Mouse (Mus musculus) myocyte (in vitro differentiated cells): ENCODE measurements around the gene Hist3h2ba. TPM values are rescaled to one million over a fixed set of nuclear protein-coding genes. Genes with fewer than 3 reads are reported as not detected.
"Not testable (repeated sequence)": the region's sequence is repeated elsewhere in the genome, so short reads cannot be mapped to it uniquely, and the experiment has no call there.

Source experiments
- H3K27me3 ChIP-seq: one replicate; pipeline ENCODE4 v1.6.1; 2011; ENCODE audit not compliant: control insufficient read depth, insufficient read depth, insufficient read length
- H3K36me3 ChIP-seq: one replicate; pipeline ENCODE4 v1.6.1; 2011; ENCODE audit not compliant: control insufficient read depth, insufficient read depth
- H3K4me2 ChIP-seq: one replicate; pipeline ENCODE4 v1.6.1; 2011; ENCODE audit warnings: low read depth, control low read depth
- H3K4me3 ChIP-seq: one replicate; pipeline ENCODE4 v1.5.1; 2011; ENCODE audit warnings: mild to moderate bottlenecking, control low read depth, moderate library complexity
- H3K79me2 ChIP-seq: one replicate; pipeline ENCODE4 v1.6.1; 2011; ENCODE audit not compliant: control insufficient read depth, insufficient read depth
- H3ac ChIP-seq: one replicate; pipeline ENCODE4 v1.6.1; 2011; ENCODE audit not compliant: control insufficient read depth, insufficient read length
- CEBPB ChIP-seq: IDR thresholded peaks from 2 replicates; pipeline ENCODE4 v1.6.1; 2011; ENCODE audit warnings: mild to moderate bottlenecking, moderate library complexity; ENCODE audit not compliant: poor library complexity, insufficient read depth, severe bottlenecking
- E2F4 ChIP-seq: IDR thresholded peaks from one replicate; pipeline ENCODE4 v1.6.1; 2011; ENCODE audit warnings: mild to moderate bottlenecking, control low read depth, moderate library complexity; ENCODE audit not compliant: insufficient read depth
- MAX ChIP-seq: IDR thresholded peaks from one replicate; pipeline ENCODE4 v1.6.1; 2011; ENCODE audit warnings: low read depth, mild to moderate bottlenecking, control low read depth
- MYOD1 ChIP-seq, 3 experiments: IDR thresholded peaks; one replicate each; pipeline ENCODE4 v1.6.1; 2011; ENCODE audit warnings: control low read depth in 2 of 3, low read depth in 2 of 3, mild to moderate bottlenecking in 2 of 3, moderate library complexity in 1 of 3; ENCODE audit not compliant: insufficient read length in 2 of 3, control insufficient read depth in 1 of 3
- MYOG ChIP-seq, 3 experiments: IDR thresholded peaks; one replicate each; pipeline ENCODE4 v1.6.1; 2011; ENCODE audit warnings: control low read depth in 2 of 3, low read depth in 2 of 3, mild to moderate bottlenecking in 2 of 3; ENCODE audit not compliant: insufficient read length in 2 of 3, control insufficient read depth in 1 of 3, insufficient read depth in 1 of 3
- POLR2A ChIP-seq: IDR thresholded peaks from one replicate; pipeline ENCODE4 v1.6.1; 2011; ENCODE audit warnings: low read depth, mild to moderate bottlenecking, control low read depth, moderate library complexity; ENCODE audit not compliant: insufficient read length
- POLR2AphosphoS2 ChIP-seq: IDR thresholded peaks from one replicate; pipeline ENCODE4 v1.6.1; 2011; ENCODE audit warnings: low read depth, control low read depth; ENCODE audit not compliant: insufficient read length
- REST ChIP-seq: IDR thresholded peaks from one replicate; pipeline ENCODE4 v1.6.1; 2011; ENCODE audit warnings: mild to moderate bottlenecking, control low read depth, moderate library complexity; ENCODE audit not compliant: insufficient read depth, insufficient read length
- SRF ChIP-seq: IDR thresholded peaks from one replicate; pipeline ENCODE4 v1.6.1; 2011; ENCODE audit warnings: low read depth; ENCODE audit not compliant: control insufficient read depth, insufficient read length
- TCF12 ChIP-seq: IDR thresholded peaks from one replicate; pipeline ENCODE4 v1.6.1; 2011; ENCODE audit warnings: mild to moderate bottlenecking, control low read depth; ENCODE audit not compliant: poor library complexity, insufficient read depth, severe bottlenecking
- TCF3 ChIP-seq: IDR thresholded peaks from one replicate; pipeline ENCODE4 v1.6.1; 2011; ENCODE audit warnings: low read depth, control low read depth; ENCODE audit not compliant: insufficient read length
- USF1 ChIP-seq: IDR thresholded peaks from one replicate; pipeline ENCODE4 v1.6.1; 2011; ENCODE audit warnings: low read depth, mild to moderate bottlenecking, control low read depth, moderate library complexity
- polyA plus RNA-seq: library from polyadenylated mRNA; unstranded; fragments of >200 nt; fragmentation: generic; extraction: Trizol; gene quantifications from one replicate; pipeline ENCODE4 v1.2.1, GENCODE M21; 2012; ENCODE audit warnings: missing spikeins

Gene Hist3h2ba
- polyA plus RNA-seq, 1 experiment, result 0.88 TPM

DNA sequence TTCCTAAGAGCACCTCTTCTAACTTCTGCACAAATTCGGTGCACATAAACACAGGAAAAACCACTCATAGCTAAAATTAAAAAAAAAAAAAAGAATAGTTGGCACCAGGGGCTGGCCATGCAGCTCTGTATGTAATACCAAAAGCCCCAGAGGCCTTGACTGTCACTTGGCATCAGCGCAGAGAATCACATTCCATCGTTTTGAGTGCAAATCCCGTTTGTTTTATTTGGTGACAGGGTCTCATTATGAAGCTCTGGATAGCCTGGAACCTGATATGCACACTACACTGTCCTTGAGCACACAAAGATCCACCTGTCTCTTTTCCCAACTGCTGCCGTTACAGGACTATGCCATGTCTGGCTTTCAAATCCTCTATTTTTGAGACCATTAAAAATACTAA, 2.5 kb downstream of the Hist3h2ba start:
- TF ChIP-seq POLR2AphosphoS2 (no peak), SRF (no peak), CEBPB (no peak), USF1 (no peak), E2F4 (no peak), TCF12 (no peak), REST (no peak), MAX (no peak), MYOD1 (IDR thresholded peaks at IDR 0.05; ENCODE audit: control insufficient read depth in 1 of 3, insufficient read length in 2 of 3, low read depth in 2 of 3) (no peak), TCF3 (no peak), POLR2A (no peak), MYOG (IDR thresholded peaks at IDR 0.05; ENCODE audit: control insufficient read depth in 1 of 3, insufficient read depth in 1 of 3, insufficient read length in 2 of 3, low read depth in 2 of 3) (no peak)
- H3K27me3 ChIP-seq, result peaks cover 17% of the 10 kb centered on the region
- peaks cover 9% of the 10 kb centered on the region for H3K79me2 ChIP-seq
- no peak overlapping the region for H3K4me3 ChIP-seq
- no peak overlapping the region for H3ac ChIP-seq
- no peak overlapping the region for H3K4me2 ChIP-seq
- no peaks in the 10 kb centered on the region for H3K36me3 ChIP-seq

DNA sequence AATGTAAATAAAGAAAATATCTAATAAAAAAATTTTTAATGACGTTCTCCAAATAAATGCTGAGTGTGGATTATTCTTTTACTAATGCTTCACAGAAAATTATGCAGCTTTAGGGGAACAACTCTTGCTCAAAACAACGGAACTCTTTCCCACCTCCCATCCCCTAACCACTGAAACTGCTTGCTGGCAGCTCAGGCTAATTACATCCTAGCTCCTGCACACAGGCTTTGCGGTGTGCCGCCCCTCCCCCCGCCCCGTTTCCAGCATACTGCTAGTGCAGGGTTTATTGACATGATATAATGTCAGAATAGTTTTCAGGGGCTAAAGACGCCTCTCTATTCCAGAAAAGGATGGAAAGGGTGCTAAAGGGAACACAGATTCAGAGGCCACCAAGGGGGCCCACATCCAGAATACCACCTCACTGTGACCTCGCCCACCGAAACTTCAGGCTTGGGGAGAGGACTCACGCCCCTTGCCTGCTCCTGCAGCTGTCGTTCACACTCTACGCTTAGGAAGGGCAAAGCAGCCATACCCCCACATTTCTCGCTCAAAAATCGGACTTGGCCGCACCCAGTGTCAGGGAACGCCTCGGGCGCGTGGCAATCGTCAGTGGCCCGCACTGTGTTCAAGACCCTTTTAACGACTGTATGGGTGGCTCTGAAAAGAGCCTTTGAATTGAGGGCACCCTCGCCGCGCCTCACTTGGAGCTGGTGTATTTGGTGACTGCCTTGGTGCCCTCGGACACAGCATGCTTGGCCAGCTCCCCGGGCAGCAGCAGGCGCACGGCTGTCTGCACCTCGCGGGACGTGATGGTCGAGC, 4.8 kb downstream of the Hist3h2ba start:
- Histone ChIP-seq H3K4me2 (peak overlapping the region; percentile 54), H3K4me3 (peak overlapping the region; percentile 89), H3ac (peak overlapping the region; percentile 19), H3K27me3 (peaks cover 6% of the 10 kb centered on the region), H3K36me3 (peaks cover 9% of the 10 kb centered on the region), H3K79me2 (peaks cover 19% of the 10 kb centered on the region)
- TF ChIP-seq E2F4 (no peak), POLR2AphosphoS2 (no peak), POLR2A (peak; percentile 3), MAX (no peak), MYOD1 (IDR thresholded peaks at IDR 0.05; ENCODE audit: control insufficient read depth in 1 of 3, insufficient read length in 2 of 3, low read depth in 2 of 3) (no peak)

DNA sequence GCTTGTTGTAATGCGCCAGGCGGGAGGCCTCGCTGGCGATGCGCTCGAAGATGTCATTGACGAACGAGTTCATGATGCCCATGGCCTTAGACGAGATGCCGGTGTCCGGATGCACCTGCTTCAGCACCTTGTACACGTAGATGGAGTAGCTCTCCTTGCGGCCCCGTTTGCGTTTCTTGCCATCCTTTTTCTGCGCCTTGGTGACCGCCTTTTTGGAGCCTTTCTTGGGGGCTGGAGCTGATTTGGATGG, 5.4 kb downstream of the Hist3h2ba start:
- peak overlapping the region; percentile 89 for H3K4me3 ChIP-seq
- peak overlapping the region; percentile 19 for H3ac ChIP-seq
- peak overlapping the region; percentile 86 for H3K4me2 ChIP-seq
- peaks cover 19% of the 10 kb centered on the region for H3K79me2 ChIP-seq
- not testable (repeated sequence) for H3K27me3 ChIP-seq, H3K36me3 ChIP-seq
- peak; percentile 33 for TF ChIP-seq POLR2A

DNA sequence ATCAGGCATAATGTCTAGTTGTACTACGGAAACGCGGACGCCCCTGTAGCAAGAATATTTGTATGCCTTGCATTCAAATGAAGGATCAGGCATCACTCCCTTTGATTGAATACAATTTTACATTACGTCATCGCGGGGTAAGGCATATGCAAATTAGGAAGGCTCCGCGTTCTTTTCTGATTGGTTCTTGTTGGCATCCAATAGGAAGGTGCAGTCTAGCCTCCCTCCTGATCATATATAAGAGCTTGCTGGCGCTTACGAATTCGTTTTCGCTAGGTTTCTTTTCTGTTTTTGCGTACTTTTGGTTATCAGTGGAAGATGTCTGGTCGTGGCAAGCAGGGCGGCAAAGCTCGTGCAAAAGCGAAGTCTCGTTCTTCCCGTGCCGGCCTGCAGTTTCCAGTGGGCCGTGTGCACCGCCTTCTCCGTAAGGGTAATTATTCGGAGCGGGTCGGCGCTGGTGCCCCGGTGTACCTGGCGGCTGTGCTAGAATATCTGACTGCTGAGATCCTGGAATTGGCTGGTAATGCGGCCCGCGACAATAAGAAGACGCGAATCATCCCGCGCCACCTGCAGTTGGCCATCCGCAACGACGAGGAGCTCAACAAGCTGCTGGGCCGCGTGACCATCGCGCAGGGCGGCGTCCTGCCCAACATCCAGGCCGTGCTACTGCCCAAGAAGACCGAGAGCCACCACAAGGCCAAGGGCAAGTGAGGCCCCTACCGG, 5.9 kb downstream of the Hist3h2ba start, which contains the start of the genes Hist3h2a and Trim17:
TSS of gene Hist3h2a (plus strand) at position 266 of the 723 bp plus-strand sequence.
TSS of gene Trim17 (plus strand) at position 266 of the 723 bp plus-strand sequence.
- Histone ChIP-seq H3K79me2 (peaks cover 19% of the 10 kb centered on the region), H3ac (peak within 1 kb of the TSS; percentile 19), H3K27me3 (peaks cover 6% of the 10 kb centered on the region), H3K36me3 (peaks cover 9% of the 10 kb centered on the region), H3K4me2 (peak within 1 kb of the TSS; percentile 86), H3K4me3 (peak within 1 kb of the TSS; percentile 89)
- peak; percentile 73 for TF ChIP-seq POLR2A
- peak; percentile 39 for TF ChIP-seq USF1
- no peak for TF ChIP-seq TCF12
- peak in 1 of 3 experiments; percentile 32 for TF ChIP-seq MYOG (IDR thresholded peaks at IDR 0.05; ENCODE audit: control insufficient read depth in 1 of 3, insufficient read depth in 1 of 3, insufficient read length in 2 of 3, low read depth in 2 of 3)

DNA sequence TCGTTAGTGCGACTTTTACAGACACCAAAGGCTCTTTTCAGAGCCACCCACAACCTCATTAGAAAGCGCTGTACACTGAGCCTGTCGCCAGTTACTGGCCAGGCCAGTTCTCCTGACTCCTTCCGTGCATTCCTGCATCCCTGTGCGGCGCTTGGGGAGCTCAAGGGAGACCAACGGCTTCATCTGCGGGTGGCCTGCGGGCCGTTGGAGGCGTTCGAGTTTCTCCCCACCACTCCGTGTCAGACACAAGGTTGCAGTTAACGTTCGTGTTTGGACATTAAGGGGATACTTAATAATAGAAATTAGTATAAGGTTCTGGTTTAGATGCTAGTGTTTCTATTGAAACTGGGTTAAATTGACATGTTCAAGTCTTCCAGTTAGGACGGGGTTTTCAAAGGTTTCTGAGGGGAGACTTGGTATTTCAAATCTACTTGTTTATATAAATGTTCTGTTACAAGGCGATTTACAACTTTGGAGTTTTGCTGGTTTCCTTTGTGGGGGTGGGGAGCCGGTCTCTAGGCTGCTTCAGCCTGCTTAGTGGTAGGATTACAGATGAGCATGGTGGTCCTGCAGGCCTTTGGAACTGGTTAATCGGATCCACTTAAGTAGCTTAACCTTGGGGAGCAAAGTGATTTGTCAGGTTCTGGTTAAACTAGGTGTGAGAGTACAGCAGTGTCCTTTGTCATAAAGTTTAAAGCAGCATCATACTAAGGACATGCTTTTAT, 6.6 kb downstream of the Hist3h2ba start:
- Histone ChIP-seq H3K4me3 (peak overlapping the region; percentile 89), H3K36me3 (peaks cover 9% of the 10 kb centered on the region), H3ac (peak overlapping the region; percentile 19), H3K27me3 (peaks cover 6% of the 10 kb centered on the region), H3K79me2 (peaks cover 19% of the 10 kb centered on the region), H3K4me2 (peak overlapping the region; percentile 86)
- TF ChIP-seq POLR2AphosphoS2 (peak; percentile 88), TCF12 (no peak), POLR2A (no peak)
